Mouse (Mus musculus) MN1 (cell line): Measurements from ENCODE around the gene Sufu.

ENCODE experiments used
- DNase-seq: peaks from one replicate; pipeline ENCODE4 v3.0.0-alpha.2; 2016; ENCODE audit warnings: low spot score

Sufu gene

DNA sequence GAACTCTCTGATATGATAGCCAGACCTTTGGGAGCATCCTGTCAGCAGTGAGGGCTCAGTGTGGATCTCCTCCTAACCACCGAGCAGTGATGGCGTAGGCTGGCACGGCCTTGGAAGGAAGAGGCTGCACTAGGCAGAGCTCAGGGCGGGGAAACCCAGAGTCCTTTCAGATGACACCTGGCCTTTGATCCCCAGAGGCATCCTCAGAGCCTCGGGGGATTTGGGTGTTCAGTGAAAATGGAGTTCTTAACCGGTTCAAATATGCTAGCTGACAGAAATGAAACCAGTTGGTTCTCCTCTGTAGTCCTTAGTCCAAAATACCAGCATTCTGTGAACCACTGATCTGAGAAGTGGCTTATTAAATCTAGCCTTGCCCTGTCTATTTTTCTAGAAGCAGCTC, 69.5 kb downstream of the Sufu start:
- no peak for DNase-seq

DNA sequence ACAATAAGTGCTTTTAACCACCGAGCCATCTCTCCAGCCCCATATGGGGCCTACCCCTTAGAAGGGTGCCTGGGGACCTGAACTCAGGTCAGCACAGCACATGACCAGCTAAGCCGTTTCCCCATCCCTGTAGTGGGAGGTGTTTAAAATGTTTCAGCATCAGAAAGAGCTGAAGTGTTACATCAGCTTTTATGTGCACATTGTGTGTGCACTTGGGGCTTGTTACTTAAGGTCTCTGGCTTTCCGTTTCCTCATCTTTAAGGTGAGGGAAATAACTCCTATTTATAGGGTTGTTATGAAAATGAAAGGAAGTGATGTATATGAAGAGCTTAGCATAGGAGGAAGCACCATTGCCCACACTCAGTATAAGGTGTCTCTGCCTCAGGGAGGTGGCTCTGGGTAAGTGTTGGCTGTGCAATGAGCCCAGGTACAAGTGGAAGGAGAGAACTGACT, 70.4 kb downstream of the Sufu start:
- no peak for DNase-seq

DNA sequence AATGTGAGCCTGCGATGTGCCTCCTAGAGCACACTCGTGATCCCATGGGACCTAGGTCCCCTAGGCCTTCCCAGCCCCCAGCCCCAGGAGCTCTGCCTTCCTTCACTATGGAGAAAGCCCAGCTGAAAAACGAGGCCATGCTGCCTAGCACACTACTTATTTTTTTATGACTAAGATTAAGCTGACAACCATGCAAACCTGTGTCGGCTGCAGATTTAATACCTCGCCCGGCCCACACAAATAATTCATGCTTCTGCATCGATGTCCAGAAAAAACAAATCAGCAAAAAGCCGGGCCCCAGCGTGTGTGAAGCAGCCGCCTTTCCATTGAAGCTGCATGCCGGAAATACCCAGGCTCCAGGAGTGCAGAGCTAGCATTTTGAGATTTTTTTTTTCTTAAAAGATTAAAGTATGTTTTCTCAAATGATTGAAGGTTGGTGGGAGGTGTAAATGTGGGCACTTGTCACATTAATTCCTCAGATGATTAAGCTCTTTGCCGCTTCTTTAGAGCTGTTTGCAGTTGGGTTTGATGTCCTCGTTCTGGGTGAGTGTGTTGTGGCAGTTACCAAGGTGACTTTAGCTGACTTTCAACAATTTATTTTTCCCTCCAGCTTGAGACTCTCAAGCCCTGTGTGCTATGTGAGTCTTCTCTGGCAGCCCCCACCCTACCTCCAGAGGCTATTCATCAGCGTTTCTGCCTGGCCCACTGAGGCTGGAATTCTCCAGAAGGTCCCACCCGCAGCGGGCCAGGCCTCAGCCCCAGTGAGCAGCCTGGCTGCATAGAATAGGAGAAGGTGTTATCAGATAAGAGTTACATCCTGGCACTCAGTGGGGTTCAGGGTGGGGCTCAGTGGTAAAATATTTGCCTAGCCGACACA, 73.9 kb downstream of the Sufu start:
- DNase-seq, result no peak

DNA sequence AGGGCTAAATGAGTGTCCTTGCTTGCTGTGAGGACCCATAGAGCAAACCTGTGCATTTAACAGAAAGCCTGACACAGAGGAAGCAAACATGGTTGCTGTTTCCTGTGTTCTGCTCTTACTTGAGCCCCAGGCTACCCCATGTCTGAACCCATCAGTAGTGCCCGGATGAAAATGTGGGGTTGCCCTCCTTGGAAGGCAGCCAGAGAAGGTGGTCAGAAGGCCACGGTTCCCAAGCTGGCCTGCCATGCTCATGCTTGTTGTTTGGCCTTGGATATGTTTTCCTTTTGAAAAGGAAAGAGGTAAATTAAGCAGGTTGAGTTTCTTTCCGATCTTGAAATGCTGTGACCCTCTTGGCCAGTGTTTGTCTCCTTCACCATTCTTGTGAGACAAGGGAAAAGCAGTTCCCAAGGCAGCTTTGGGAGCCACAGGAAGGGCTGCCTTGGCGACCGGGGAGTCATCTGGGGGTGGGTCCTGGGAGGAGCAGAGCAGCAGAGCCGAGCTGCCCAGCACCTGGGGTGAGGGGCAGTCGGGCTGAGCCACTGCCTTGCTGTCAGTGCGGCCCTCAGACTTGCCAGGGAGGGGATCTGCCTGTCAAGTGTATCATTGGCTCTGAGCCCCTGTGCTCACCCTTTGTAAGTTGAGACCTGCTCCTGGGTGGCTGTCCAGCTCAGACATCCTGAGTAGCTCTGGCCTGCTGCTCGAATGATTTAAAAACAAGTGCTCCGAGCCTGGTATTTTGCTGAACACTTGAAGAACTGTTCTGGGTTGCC, 74.8 kb downstream of the Sufu start:
- peak; percentile 29 for DNase-seq

DNA sequence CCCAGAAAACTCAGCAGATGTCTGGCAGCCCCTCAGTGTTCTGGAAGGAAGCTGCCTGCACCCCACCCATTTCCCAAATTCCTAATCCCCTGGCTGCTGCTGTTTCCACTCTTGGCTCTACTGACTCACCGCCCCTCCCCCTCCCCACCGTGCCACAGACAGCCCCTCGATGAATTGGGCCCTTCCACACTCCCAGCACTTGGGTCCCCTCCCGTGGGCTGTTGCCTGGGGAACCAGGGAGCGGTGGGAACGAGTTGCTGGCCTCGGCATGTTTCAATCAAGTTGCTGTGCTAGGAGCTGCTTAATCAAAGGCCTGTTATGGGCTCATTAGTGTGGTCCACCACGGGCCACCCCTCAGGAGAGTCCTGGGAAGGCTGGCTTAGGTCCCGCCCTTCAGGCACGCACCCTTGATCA, 80.7 kb downstream of the Sufu start:
- DNase-seq, result no peak

DNA sequence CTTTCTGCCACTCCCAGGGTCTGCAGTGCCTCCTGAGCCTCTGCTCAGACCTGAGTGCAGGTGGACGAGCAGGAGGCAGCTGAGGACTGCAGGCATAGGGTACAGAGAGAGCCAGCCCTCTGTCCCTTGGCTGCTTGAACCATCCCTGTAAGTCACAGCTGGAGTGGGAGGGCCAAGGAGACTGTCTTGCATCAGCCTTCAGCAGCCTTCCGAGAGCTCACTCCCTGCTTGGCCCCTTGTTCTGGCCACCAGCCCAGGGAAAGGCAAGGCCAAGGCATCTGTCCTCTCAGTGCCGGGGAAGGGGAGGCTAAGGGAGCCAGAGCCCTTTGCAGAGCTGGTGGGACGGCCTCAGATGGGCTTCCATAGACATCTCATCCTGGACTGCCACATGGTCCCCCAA, 81.5 kb downstream of the Sufu start:
- peak; percentile 67 for DNase-seq

DNA sequence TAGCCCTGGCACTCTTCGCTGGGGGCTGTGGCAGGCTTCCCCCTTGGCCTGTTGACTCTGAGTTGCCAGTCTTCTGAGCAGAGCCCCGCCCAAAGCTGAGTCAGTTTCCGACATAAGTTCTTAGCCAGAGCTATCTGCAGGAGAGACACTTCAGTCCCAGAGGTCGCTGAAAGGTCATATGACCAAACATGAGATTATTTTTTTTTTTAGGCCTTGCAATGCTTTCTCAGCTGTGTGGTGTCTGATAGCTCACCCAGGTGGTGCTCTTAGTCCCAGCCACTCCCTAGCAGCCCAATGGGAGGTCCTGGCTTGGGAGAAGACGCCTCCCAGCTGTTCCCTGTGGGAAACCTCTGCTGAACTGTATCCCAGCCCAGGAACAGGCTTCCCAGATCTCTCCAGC, 82.1 kb downstream of the Sufu start:
- peak; percentile 56 for DNase-seq

DNA sequence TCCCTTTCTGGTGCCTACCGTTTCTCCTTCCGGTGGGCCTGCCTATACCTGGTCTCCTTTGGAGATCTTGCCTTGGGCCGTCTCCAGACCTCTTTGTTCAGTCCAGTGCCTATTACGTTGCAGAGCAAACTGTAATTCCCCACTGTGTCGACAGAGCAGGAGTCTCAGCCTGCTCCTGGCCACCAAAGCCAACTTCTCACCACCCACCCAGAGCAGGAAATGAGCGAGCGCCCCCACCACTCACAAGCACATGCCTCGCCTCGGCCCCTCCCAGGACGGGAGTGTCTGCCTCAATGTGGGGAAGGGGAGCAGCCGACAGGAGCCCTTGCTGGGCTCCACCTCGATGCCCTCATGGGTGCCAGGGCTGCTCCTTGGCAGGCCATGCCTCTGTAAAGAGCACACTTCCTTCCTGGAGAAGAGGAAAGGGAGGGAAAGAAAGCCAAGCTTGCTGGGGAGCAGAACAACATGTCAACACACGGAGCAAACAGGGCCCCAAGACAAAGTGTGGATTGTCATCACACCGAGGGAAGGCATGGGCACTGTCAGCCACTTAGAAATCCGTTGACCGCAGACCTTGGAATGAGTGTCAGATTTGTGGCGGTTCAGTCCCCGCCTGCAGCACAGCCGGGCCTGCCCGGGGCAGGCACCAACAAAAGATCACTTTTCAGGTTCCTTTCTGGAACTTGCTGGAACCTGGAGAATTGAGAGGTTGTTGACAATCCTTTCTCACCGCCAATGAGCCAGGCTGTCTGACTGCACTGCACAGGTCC, 82.8 kb downstream of the Sufu start:
- no peak for DNase-seq

DNA sequence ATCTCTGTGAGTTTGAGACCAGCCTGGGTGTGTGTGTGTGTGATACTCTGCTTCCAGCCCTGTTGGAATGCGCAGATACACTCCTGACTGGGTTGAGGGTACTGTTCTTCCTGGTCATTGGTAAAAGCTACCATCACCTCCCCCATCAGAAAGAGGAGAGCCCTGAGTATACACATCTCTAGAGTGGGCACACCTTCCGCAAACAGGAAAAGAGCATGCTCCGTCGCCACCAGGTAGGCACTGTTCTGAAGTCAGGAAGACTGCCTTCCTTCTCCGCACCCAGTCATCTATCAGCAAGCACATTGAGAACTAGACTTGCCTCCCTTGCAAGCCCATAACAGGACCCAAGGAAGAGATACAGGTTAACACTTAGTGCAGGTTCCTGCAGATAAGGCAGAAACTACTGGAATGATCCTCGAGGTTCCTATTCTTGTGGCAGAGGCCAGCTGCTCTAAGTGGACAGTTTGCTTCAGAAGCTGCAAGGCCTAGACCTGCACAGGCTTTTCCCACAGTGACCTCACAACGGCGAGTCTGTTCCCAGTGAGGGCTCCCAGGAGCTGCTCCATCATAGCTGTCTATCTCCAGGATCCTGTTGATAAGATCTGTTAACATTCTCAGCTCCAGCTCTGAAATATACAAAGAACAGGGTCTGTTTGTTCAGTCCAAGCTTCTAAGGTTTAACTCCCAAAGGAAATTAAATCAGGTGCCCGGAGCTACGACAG, 84.1 kb downstream of the Sufu start:
- no peak for DNase-seq

DNA sequence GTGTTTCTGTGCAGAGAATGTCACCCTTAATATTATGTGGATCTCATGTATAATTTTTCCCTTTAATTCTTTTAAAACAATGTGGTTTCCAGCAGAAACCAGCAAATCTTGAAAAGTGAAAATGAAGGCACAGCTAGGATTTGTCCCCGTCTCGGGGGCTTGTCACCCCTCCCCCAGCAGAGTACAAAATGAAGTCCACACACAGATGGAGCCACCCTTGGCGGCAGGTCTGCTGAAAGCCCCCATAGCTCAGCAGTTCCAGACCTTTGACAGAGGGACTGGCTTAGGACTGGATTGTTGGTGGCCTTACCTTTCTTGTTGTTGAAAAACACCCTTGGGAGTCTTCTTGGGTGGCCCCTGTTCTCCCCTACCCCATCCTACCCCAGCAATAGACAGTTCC, 84.7 kb downstream of the Sufu start:
- DNase-seq, result no peak

DNA sequence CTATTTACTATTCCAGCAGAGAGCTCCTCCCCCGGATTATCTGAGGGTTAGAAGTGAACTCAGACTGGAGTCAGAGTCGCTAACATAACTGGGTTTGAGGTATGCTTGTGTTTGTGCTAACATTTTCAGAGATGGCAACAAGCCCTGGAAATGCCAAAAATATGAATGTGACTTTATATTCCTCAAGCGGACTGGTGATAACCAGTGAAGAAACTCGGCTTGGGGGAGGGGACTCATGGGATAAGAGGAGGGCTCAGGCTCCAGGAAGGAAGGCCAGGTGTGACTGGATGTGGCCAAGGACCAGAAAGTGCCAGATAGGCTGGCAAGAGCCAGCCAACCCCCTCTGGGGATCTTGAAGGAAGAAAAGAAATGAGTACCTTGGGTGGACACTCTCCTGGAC, 85.1 kb downstream of the Sufu start:
- DNase-seq, result no peak

DNA sequence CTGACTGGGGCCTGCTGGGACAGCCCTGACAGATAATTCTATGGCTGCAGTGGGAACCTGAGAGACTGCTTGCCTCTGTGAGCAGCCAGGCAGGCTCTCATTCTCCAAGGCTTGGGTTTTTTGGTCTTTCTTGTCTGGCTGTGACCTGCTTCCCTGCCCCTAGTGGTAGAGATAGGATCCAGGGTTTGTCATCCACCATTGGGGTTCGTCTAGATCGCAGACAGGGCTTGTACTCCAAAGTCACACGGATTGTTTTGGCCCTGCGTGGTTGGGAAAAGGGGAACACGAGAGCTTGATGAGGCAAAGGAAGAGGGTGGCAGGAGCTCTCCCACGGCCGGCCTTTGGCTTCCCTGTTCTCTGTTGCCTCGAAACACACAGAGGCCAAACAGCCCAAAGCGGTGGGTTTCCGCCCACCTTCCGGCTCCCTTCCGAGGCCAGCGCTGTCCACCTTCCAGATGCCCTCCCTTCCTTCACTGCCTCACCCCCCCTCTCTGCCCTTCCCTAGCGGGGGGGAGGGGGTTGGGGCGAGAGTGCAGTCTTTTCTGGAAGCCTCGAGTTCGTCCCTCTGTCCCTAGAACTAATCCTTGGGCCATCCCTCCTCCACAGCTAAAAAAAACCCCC, 86.3 kb downstream of the Sufu start:
- DNase-seq, result no peak

DNA sequence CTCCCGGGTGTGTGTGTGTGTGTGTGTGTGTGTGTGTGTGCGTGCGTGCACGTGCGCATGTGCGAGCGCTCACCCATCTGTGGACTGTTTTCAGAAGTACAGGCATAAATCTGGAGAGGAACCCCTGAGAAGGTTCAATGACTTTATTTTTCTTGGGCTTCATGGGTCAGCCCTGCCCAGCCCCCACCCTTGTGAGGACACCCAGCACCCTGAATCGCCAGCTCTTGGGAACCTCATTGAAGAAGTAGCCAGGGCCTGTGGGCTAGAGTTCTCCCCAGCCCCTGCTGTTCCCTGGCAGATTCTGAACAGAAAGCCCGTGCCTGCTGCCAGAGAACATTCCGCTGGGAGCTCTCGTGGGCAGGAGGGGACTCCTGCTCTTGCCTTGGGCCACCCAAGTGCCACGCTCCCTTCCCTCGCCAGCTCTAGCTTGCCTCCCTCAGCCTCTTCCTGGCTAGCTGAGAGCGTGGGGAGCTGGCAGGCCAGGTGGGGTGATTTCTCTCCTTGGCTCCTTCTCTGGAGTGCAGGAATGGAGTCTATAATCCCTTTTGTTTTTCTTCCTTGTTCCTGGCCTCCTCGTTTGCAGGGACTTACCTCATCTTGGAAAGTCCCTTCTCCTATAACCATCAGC, 87.1 kb downstream of the Sufu start:
- DNase-seq, result no peak

DNA sequence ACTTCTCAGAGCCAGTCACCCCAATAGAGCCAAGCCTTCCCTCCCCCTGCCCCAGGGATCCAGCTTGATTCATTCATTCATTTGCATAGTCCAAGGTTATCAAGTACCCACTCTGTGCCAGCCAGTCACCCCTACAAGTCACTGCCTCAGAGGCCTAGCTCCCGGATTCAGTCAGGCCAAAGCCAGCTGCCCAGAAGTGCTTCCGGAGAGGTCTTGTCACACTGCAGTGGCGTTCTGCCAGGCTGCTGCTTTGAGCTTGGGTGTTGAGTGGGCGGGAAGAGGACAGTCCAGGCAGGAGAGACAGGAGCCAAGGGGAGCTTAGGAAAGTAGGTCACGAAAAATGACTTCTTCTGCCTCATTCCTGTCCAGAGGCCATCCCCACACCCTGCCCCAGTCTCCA, 87.8 kb downstream of the Sufu start:
- peak; percentile 73 for DNase-seq

DNA sequence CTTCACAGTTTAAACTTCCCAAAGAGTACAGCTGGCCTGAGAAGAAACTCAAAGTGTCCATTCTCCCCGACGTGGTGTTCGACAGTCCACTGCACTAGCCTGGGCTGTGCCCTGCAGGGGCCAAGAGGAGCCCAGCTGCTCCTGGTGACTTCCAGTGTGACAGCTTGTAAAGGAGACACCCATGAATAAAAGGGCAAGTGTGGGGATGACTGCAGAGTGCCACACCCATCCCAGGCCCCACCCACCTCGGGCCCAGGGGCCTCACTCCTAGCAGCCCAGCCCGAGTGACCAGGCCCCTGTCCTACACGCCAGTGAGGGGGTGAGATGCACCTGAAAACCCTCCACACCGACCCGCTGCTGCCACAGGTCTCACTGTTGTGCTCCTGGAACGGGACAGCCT, 89.2 kb downstream of the Sufu start:
- DNase-seq, result no peak

DNA sequence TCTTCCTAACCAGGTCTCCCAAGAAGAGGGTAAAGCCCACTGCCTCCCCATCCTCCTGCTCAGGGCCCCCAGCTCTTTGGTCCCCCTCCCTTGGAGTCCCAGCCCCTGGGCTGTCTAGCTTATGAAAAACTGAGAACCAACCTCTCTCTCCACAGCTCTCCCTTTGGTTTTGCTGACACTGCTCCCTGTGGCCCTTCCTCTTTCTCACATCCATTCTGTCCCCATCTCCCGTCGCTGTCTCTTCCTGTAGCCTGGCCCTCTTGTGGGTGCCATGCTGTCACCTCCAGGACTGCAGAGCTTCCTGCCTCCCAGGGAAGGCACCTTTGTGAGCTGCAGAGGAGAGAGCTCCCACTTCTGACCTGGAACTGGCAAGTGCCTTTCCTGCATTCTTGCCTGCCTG, 90.0 kb downstream of the Sufu start:
- DNase-seq, result no peak

DNA sequence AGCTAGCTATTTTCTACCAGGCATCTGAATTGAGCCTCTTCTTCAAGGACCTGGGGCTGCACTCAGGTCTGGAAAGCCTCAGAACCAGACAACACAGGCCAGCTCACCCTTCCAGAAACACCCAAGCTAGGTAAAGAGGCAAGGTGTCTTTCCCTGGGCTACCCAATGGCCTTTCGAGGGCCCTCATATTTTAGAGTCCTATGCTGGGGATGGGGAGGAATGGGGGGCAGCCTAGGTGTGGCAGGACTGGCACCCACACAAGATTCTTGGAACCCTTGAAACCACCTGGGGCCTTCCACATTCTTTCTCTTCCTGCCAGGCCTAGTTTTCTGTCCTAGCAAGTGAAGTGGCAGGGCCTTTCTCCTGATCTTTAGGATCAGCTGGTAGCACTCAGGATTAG, 92.8 kb downstream of the Sufu start:
- no peak for DNase-seq

DNA sequence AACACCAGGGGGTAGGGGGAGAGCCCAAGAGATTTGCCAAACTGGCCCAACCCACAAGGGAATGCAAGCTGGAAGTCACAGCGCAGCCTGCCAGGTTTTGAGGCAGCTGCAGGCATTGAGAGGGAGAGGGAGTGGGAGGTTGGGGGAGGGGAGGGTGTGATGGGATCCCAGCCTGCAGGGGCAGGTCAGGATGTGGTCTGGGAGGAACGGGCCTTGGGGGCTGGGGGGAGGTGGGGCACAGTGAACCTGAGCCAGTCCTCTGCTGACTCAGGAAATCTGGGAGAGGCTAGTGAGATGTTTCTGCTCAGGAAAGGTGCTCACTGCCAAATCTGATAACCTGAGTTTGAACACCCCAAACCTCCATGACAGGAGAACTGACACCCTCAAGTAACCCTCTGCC, 93.9 kb downstream of the Sufu start:
- peak; percentile 53 for DNase-seq

DNA sequence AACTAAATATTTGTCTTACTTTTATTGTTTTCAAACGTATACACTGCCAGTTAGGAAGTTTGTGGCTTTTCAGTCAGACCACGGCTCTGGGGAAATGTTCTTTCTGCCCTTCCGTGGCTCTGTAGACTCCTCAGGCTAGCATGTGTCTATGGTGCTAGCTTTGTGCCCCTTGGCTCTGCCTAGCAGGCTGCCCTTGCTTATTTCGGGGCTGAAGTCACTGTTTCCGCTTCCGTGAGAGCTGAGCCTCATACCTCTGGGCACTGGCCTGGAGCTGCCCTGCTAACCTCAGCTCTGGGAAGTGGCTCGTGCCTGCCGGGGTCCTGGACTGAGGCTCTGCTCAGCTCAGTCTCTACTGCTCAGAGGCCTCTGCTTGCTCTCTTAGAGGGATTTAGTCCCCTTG, 98.4 kb downstream of the Sufu start:
- no peak for DNase-seq

DNA sequence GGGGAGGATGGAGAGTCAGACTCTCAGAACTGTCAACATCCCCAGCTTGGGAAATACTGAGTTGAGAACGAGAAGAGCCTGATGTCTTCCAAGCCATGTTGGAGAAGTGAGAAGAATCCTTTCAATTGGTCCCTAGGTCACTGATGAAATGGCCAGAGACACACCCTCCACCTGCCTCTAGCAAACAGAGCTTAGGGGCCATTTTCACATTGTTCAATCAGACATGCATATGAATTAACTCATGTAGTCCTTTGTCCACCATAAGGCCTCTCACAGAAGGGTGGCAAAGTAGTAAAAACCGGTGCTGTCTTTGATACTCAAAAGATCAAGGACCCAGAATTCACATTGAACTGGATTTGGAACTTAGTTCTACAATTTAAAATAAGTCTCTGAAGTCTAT, 100.5 kb downstream of the Sufu start:
- no peak for DNase-seq

DNA sequence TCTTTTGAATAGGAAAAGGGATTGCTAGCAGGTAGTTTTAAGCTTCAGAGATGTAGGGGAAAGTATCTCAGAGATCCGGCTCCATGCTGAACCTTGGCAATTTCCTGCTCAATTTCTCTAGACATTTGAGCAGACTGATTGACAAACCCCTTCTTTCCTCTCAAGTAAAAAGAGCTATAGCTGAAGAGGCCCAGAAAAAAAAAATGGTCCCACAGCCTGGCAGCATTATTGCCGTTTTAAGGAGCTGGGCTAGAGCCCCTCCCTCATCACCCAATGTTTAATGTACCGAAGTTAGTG, 102.8 kb downstream of the Sufu start:
- DNase-seq, result no peak
